Mouse (Mus musculus) heart, postnatal 0 days (tissue): ENCODE data around the gene Lancl1.

ENCODE experiments used
- CTCF ChIP-seq: IDR thresholded peaks from 2 replicates; pipeline ENCODE4 v1.5.1; 2016; ENCODE audit warnings: antibody characterized with exemption, control low read depth, low read depth
- EP300 ChIP-seq: IDR thresholded peaks from 2 replicates; pipeline ENCODE4 v1.6.1; 2016; ENCODE audit warnings: antibody characterized with exemption, low read depth

- no peak for TF ChIP-seq CTCF
- no peak for TF ChIP-seq EP300
Measured at GRCm38 (mm10) chr1:67042583-67042982, 3.9 kb upstream of the Lancl1 start.
